Mouse (Mus musculus) hindlimb bud, embryonic 11.5 days (tissue): ENCODE measurements around the gene Cmbl.
"Not testable (repeated sequence)": the region's sequence is repeated elsewhere in the genome, so short reads cannot be mapped to it uniquely, and the experiment has no call there.

ENCODE experiments used
- DNase-seq: peaks from one replicate; pipeline ENCODE4 v3.0.0-alpha.2; 2012; ENCODE audit warnings: low read depth, low spot score; ENCODE audit errors: extremely low spot score

The Cmbl gene

DNA sequence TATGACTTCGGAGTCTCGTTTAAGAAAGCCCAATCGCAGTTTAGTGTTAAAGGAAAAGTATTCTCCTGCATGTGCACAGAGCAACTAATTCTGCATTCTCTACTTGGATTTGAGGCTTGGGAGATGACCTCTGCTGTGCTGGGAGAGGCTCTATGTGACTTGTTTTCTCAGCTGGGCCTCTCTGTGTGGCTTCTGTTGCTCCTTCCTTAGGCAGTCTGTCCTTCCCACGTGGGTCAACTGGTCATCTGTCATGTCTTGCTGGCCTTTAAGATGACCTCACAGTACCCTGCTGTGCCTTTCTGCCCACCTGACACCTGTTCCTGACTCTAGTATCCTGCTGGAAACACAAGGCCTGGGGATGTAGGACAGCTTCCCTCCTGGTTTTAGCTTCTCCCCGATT lies 10.9 kb downstream of the Cmbl start:
- no peak for DNase-seq

DNA sequence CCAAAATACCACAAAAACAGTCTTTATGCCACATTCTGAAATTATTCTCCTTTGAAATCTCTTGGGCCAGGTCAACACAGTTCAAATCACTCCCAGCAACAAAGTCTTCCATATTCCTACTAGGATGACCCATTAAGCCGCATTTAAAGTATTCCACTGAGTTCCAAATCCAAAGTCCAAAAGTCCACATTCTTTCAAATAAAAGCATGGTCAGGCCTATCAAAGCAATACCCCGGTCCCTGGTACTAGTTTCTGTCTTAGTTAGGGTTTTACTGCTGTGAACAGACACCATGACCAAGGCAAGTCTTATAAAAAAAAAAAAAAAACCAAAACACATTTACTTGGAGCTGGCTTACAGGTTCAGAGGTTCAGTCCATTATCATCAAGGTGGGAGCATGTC lies 15.9 kb downstream of the Cmbl start:
- not testable (repeated sequence) for DNase-seq

DNA sequence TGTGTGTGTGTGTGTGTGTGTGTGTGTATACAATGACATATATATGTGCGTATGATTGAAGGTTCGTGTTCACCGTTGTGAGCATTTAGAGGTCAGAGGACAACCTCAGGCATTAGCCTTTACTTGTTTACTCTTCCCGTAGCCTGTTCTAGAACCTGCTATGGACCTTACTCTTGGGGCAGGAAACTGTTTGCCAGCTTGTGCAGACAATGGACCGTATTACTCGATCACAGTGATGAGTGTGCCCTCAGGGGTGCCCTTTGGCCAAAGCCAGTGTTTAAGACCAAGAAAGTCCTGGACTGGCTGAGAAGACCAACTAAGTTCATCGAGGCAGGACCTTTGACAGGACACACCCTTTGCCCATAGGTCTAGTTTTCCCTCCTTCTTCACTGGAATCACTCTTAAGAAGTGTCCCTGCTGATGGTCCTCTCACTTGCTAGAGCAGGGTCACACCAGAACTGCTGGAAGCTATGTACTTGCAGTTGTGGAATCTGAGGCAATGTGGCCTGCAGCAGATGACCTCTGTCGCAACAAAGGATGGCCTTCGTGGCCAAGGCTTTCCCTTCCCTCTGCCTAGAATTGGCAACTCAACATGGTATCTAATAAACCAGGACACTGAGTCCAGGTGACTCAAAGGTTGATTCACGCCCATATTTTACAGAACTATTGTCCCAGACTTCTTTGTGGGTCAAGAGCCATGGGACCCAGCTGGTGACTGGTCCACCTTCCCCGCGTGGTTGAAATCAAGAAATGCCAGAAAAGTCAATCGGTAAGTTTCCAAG lies 18.3 kb downstream of the Cmbl start:
- no peak for DNase-seq

DNA sequence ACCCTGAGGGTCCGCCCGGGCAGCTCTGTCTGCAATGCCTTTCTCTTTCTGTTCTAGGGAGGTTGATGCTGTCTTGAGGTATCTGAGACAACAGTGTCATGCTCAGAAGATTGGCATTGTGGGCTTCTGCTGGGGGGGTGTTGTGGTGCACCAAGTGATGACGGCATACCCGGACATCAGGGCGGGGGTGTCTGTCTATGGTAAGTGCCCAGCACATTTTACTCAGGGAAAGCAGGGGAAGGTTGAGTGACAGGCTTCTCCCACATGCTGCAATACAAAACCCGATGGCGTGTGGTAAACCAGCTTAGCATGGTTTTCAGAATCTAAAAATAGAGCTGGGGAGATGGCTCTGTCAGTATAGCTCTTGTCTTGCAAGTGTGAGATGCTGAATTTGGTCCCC lies 20.0 kb downstream of the Cmbl start:
- DNase-seq: no peak

DNA sequence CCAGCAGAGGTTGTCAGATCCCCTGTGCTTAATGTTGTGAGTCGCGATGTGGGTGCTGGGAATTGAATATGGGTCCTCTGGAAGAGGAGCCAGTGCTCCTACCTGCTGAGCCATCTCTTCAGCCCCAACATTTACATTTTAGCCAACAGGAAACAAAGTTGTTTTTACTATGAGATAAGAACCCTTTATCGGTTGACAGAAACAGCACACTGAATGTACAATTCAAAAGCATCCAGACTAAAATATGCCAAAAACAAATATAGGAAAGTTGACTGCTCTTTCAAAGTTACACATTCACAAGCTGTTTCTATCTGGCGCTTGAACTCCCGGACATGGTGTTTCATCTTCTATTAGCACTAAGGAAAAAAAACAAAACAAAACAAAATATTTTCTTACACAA lies 20.9 kb downstream of the Cmbl start:
- DNase-seq: no peak

DNA sequence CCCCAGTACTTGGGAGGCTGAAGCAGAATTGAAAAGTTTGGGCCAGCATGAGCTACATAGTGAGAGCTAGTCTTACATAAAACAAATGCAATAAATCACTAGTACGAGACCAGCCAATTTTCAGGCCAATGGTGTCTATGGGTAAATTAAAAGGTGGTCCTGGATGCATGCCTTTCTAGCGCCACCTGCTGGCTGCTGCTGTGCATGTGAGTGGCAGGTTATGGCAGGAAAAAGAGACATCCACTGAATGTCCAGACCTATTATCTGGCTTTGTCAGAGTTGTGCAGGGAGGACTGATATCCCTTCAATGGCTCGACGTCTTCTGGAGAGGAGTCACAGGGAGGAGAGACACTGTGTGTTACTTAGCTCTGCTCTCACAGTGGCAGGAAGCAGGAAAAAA lies 21.3 kb downstream of the Cmbl start:
- peak; percentile 71 for DNase-seq

DNA sequence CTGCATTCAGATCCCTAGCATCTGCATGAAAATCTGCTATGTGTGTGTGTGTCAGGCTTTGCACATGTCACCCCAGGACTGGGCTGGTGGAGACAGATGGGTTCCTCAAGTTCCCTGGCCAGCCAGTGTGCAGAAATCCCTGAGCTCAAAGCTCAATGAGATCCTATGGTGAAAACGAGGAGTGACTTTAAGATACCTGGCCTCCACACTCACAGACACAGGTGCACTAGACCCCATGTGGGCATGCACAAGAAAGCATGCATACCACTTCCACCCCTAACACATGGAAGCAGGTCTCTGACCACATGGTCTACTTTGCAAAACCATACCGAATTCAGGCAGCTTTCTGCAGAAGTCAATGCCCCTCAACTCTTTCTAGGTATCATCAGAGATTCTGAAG lies 22.6 kb downstream of the Cmbl start:
- DNase-seq: no peak

DNA sequence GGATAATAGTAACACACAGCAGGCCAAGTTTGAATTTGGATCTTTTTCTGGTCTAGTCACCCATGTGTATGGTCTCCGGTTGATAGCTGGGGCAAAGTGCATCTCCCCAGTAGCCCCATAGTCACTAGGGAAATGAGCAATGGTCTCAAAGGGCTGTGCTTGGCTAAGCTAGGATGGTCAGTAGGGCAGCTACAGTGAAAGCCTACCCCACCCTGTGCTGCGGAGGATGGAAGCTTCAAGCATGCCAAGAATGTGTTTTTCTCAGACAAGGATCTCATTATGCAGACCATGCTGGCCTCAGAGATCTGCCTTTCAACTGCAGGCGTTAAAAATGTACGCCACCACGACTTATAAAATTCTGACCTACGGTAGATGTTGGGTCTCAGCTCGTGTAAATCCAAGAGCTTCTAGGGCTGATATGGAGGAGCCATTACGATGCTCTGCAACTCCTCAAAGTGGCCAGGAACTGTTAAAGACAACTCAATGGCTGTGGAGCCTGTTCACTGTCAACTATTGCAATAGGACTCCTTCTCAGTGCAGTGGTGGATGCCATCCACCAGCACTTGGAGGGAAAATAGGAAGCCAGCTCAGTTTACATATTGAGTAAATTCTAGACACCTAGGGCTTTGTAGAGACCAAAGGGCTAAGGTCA lies 23.9 kb downstream of the Cmbl start:
- DNase-seq: no peak

DNA sequence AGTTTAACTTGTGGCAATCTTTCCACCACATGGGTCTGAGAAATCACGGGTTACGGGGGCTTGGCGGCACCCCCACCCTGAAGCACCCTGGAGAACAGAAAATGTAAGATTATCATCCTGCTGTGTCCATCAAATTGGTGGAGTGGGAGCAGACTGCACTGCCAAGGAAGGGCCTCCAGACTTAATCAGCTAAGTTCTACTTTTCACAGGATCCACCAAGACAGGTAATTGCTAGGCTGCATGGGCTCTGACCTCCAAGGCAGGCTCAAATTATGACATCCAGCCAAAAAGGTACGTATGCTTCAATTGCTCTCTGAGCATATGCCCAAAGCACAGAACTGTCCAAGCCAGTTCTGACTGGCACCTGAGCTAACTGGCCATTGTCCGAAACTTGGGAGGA lies 25.0 kb downstream of the Cmbl start:
- DNase-seq: no peak

DNA sequence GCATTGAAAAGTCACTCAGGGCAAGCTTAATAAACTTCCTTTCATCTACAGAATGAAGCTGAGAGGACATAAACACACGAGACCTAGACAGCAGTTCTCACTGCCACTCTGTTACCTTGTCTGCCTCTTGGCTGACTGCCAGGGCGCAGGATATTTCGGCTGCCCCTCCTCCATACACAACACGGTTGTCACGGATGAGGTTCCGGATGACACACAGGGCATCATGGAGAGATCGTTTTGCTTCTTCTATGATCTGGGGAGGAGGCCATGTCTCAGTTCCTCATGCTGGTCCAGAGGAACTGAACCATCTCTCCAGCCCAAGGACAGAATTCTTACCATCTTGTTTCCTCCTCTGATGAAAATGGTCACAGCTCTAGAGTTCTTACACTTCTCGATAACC lies 27.3 kb downstream of the Cmbl start:
- DNase-seq: no peak

DNA sequence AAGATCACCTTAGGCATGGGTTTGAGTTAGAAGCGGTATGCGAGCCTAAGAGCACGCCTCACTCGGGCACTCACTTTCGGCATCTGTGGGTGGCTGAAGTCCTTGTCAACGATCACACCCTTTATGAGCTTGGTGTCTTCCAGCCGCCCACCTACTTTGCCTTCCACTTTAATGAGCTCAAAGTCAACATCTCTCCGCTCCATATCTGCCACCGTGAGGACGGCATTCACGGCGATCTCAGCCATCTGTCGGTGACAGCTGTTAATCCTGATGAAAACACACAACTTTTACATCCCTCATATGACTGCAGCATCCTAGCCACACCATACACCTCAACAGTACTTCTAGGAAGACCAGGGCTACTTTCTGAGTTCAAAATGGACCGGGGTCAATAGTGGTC lies 29.1 kb downstream of the Cmbl start:
- no peak for DNase-seq

DNA sequence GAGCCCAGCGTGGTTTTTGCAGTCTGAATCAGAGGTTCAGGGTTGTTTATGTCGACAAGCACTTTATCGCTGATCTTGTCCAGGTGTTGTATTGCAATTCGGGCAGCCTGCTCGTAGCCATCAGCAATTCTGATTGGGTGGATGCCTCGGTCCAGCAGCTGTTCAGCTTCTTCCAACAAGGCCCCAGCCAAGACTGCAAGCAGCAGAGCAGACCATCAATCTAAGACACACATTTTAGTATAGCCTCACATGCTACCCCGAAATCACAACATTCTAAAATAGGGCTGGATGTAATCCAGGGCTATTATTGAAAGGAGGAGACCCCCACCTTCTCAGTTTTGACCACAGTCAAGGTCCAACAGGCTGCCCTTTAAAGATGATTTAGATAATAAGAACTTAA lies 30.5 kb downstream of the Cmbl start:
- DNase-seq: no peak

DNA sequence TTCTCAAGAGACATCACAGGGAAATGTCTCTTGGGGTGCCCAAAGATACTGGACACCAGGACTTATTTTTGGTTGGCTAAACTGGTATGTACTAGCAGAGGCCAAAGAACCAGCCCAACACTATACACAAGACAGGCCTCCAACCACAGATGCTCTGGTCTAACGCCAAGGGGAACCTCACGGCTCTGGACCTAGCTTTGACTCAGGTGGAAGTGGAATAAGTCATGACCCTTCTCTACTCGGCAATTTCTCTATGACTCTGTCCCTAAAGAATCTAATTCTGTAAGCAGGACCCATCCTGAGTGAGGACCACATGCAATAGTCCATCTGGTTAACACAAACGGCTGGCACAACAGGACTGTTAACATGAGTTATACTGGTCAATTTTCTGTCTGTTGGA lies 34.6 kb downstream of the Cmbl start:
- DNase-seq: no peak

DNA sequence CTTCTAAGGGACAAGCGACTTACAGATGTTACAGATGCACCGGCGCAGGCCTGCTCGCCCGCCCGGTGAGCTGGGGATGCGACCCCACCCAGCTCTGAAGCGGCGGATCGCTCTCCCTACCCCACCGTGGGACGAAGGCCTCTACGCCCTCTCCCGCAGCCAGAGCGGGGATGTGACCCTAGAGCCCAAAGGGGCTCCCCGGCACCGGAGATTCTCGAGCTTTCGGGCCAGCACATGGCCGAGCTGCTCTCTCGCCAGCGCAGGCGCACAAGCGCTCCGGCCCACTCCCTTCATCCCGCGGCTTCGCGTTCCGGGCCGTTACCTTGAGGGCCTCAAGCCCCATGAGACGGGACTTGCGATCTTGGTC lies 36.1 kb downstream of the Cmbl start:
- DNase-seq: no peak

DNA sequence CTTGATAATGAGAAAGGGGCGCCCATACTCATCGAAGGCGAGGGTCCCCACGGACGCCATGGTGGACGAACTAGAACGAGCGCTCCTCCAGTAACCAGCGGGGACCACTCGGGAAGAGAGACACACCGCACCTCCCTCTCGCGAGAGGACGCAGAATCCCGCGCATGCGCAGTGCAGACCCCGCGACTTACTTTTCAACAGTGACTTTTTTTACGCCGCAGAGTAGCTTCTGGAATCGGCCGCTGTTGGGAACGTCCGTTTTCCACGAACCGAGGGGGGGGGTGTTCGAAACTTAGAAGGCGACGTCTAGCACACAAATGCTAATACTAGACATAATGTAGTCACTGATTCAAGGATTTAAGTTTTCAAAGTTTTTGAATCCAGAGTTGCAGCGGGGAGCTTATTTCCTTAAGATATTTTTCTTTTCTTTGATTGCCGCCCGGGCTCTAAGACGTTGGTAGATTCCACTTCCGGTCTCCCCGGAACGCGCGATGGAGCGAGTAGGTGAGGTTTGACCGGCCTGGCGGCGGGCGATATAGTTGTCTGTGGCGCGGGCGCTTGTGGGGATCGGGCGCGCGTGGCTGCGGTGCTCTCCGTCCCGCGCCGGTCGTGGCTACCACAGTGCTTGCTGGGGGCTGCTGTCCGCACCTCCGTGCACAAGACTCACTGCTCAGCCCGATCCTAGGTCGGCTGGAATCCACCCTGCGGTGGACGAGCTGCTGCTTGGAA lies 36.6 kb downstream of the Cmbl start, which contains the start of the genes Cct5 and Fam173b:
Gene Cct5 (minus strand): TSS at position 159 of the 729 bp plus-strand sequence.
Gene Fam173b (plus strand): TSS at position 207 of the 729 bp plus-strand sequence.
- peak; percentile 97 for DNase-seq

DNA sequence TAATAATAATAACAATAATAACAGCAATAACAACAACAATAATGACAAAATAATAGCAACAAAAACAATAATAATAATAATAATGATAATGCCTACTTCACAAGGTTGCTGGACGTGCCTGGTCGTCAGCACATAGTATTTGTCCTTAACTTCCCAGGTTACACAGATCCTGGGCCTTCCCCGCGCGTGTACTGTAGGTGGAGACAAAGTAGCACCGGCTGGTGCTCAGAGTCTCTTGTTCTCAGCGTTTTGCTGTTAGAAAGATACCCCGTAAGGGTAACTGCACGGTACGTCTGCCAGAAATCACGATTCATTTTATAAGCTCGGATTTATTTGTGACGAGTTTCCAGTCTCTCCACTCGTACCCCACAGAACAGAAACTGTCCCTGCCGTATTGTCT lies 37.2 kb downstream of the Cmbl start:
- peak; percentile 31 for DNase-seq

DNA sequence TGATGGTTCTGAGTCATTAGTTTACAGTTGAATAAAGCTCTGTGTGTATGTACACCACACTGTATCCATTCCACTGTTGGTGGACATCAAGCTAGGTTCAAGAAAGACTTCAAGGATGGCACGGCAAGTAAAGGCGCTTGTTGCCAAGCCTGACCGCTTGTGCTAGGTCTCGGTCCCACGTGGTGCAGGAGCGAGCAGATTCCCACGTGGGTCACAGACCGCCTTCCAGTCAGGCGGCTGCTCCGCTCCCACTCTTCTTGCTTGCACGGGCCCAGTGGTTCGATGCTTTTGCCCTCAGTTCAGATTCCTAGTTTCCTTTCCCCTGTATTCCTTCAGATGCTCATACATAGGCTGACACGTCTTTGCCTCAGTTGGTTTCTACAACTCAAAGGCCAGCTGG lies 37.9 kb downstream of the Cmbl start:
- DNase-seq: no peak

DNA sequence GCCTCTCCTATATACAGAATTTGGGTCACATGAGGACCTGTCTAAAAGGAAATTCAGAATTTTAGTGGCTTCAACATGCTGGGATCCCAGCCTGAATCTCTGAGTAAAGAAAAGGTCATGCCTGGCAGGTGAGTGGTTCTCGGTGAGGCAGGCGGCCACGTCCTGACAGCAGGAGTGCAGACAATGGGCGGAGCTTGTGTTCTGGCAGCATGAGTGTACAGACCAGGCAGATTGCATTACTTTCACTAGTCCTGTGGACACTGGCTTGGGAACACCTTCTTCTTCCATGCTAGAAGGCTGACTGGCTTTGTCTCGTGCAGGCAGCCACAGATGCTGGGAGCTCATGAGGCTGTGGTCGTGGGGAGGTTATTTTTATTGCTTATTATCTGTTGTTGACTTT lies 41.6 kb downstream of the Cmbl start:
- no peak for DNase-seq

DNA sequence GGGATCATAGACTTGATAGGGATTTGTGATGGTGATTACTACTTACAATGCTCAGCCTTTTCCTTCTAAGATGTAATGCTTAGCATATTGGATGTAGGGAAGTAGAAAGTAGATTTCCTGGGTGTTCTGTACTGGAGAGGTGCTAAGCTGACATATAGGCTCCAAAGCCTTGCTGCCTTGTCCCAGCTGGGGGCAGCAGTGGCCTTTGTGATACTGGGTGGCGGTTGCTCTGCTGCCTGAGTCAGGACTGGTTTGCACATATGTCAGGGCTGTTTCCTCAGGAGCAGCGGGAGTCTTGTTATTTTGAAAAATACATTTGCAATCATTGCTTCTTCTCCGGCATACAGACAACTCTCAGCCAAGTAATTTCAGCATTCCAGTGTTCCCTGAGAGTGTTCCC lies 45.8 kb downstream of the Cmbl start:
- DNase-seq: no peak

DNA sequence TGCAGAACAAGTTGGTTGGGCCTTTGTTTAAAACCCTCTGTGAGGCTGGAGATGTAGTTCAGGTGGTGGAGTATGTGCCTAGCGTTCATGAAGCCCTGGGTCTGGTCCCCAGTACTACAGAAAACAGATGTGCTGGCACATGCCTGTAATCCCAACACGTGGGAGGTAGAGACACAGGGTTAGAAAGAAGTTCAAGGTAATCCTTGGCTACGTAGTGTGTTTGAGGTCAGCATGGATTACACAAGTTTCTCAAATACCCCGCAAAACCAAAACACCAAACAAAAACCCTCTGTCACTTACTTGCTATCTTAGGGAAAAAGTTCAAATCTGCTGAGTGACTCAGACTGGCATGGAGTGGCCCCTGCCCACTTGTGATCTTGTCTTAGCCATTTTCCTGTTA lies 46.8 kb downstream of the Cmbl start:
- DNase-seq: no peak

DNA sequence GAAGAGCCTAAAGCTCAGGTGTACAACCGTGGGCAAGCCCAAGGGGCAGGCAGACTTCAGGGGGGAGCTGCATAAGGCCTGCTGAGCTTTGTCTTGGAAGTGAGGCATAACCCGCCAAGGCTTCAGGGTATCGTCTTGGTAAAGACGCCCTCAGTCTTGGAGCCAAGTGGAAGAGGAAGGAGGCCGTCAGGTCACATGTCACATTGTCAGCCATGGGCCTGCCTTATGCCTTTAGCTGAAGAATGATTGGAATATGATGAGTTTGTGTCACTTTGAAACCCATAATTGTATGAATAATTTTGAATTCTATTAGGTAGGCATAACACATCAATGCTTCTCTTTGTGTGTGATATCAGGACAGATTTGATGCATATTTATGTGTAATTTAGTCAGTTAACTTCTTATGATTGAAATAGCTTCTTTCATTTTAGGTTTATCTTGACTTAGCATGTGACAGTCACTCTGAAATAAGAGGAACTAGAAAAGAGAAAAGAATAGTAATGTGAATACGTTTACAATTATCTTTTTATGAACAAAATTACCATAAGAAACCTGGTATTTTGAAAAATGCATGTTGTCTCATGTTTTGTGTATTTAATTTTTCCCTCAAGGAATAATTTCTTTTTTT lies 48.8 kb downstream of the Cmbl start:
- no peak for DNase-seq

DNA sequence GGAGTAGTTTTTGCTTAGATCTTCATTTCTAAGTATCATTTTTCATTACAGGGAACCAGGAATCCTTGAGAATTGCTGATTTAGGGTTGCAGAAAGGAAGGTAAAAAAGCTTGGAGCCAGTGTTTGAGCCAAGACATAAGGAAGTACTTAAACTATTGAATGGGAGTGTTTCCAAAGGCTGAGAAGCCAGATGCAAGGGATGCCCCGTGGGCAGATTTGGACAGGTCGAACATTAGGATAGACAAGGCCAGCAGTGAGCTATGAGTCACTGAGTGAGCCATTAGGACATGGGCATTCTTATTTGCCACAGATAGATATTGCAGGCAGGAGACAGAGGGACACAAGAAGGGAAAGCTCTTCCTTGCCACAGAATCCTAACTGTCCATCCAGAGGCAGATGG lies 49.5 kb downstream of the Cmbl start:
- no peak for DNase-seq
